Mouse (Mus musculus) liver, embryonic 12.5 days (tissue): ENCODE measurements at regions not wholly inside any gene's neighbourhood (a gene's known extent, or its start where the extent isn't known, plus 50 kb on each side); places are given as distances from the start of the nearest gene placed in this dataset.

Source experiments
- ATAC-seq: fragments of 200-750 bp; cut with Nextera tagmentation; 2 replicates; pipeline ENCODE4 v1.8.0; 2017; ENCODE audit warnings: moderate number of reproducible peaks, mild to moderate bottlenecking, moderate library complexity
- H3K27ac ChIP-seq: fragments of 300-500 bp; sonication (generic); 2 replicates; pipeline ENCODE4 v1.5.1; 2016; ENCODE audit warnings: mild to moderate bottlenecking
- H3K27me3 ChIP-seq: fragments of 300-500 bp; sonication (generic); replicated peaks from 2 replicates; pipeline ENCODE4 v1.6.1; 2016; ENCODE audit warnings: mild to moderate bottlenecking, moderate library complexity
- H3K36me3 ChIP-seq: fragments of 300-500 bp; sonication (generic); 2 replicates; pipeline ENCODE4 v1.6.1; 2016; ENCODE audit warnings: mild to moderate bottlenecking, moderate library complexity
- H3K4me1 ChIP-seq: fragments of 300-500 bp; sonication (generic); 2 replicates; pipeline ENCODE4 v1.6.1; 2016
- H3K4me2 ChIP-seq: fragments of 300-500 bp; sonication (generic); 2 replicates; pipeline ENCODE4 v1.6.1; 2016; ENCODE audit warnings: mild to moderate bottlenecking, moderate library complexity
- H3K4me3 ChIP-seq: fragments of 300-500 bp; sonication (generic); 2 replicates; pipeline ENCODE4 v1.5.1; 2016; ENCODE audit warnings: mild to moderate bottlenecking, moderate library complexity
- H3K9ac ChIP-seq: fragments of 300-500 bp; sonication (generic); 2 replicates; pipeline ENCODE4 v1.6.1; 2016; ENCODE audit warnings: mild to moderate bottlenecking, moderate library complexity
- H3K9me3 ChIP-seq: fragments of 300-500 bp; sonication (generic); replicated peaks from 2 replicates; pipeline ENCODE4 v1.6.1; 2016; ENCODE audit warnings: mild to moderate bottlenecking, moderate library complexity
- WGBS: fragments of 180-500 bp; shearing (Covaris S2); methylation state at CpG from one replicate; pipeline ENCODE4 v1.1.7; 2016; ENCODE audit not compliant: insufficient replicate concordance; 5-methylcytosine and 5-hydroxymethylcytosine counted together

DNA sequence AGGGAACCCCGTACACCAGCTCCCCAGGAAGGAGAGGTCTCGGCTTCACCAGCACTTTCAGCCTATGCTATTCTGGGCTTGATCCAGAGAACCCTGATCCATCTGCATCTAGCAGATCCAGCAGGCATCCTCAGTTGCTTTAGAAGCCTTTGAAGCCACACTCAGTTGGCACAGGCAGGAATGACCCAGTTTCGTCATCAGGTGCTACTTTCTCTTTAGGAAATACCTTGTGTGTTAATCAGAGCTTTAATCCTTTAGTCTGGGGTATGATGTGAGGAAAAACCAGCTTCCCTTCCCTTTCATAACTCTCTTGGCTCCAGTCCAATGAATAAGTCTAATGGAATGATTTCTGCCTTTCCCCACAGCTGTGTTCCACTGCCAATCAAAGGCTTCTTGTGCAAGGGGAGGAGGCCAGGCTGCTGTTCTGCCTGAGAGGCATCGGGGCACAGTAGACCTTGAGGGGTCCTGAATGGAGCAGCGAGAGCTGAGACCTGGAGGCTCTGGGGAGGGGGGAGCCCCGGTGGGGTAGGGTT, 173.3 kb upstream of the Igfbp7 start:
- Histone ChIP-seq H3K36me3 (no peaks in the 10 kb centered on the region), H3K27ac (no peak overlapping the region), H3K9me3 (0 out of 2 replicates have a peak, but pooled peaks cover 3% of the 10 kb centered on the region), H3K9ac (no peak overlapping the region), H3K4me3 (no peak overlapping the region), H3K4me1 (no peaks in the 10 kb centered on the region), H3K4me2 (no peak overlapping the region), H3K27me3 (no peaks in the 10 kb centered on the region)
- 58% methylated on average over 6 of the region's 6 CpGs for WGBS
- ATAC-seq, result no peak

DNA sequence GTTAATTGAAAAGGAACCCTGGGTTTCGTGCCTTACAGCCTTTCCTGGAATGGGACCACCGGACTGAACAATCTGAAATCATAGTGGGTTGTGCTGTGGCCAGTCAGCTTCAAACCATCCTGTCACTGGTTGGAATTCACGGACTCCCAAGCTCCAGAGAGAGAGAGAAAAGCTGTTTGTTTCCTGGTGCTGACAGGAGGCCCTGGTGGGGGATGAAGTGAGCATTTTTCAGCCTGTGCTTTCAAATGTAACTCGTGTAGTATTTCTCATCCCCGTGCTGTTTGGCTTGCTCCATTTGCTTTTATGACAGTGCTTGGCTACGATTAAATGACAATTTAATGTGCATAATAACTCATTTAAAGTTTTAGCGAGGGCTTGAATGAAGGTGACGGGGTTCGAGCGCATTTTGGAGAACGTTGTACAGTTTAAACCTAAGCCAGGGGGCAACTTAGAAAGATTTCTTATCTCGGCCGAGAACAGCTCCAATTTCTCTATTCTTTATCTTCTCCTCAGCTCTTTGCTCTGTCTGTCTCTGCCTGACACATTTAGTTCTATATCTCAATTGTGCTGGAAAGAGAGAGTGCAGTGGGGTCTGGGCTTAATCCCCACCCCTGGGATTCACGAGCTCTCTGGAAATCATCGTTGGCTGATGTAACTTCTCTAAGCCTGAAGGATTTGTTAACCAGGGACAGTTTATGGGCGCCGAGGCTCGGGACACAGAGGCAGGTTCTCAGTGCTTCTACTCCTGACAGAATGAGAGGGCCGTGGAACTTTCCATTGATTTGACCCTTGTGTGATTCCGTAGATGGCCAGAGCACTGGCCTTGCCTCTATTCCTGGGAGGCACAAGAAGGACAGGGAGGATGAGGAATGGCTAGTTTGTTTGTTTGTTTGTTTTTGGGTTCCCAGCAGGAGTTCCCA, 172.2 kb upstream of the Igfbp7 start:
- Histone ChIP-seq H3K4me1 (no peaks in the 10 kb centered on the region), H3K27me3 (no peaks in the 10 kb centered on the region), H3K4me3 (no peak overlapping the region), H3K27ac (no peak overlapping the region), H3K36me3 (no peaks in the 10 kb centered on the region), H3K4me2 (no peak overlapping the region), H3K9me3 (0 out of 2 replicates have a peak, but pooled peaks cover 3% of the 10 kb centered on the region), H3K9ac (no peak overlapping the region)
- ATAC-seq, result no peak
- WGBS, result 56% methylated on average over 20 of the region's 20 CpGs

DNA sequence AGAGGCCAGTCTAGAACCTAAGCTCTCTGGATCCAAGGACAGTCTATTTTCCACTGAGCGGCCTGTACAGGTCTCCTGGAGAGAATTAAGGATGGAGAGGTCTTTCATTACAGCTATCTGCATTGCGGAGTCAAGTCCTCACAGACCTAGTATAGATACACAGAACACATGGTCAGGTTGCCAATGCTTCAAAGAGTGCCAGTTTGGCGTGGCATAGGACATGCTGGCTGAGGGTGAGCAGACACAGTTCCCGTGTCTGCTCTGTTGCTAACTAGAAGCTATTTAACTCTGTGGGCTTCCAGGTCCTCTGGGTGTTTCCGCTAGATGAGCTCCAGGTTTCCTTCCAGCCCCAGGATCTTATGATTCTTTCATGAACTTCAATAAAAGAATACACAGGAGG, 169.0 kb upstream of the Igfbp7 start:
- 61% methylated on average over 5 of the region's 5 CpGs for whole genome bisulfite sequencing
- Histone ChIP-seq H3K36me3 (no peaks in the 10 kb centered on the region), H3K4me2 (no peak overlapping the region), H3K27ac (no peak overlapping the region), H3K9ac (no peak overlapping the region), H3K9me3 (no peaks in the 10 kb centered on the region), H3K27me3 (no peaks in the 10 kb centered on the region), H3K4me1 (no peaks in the 10 kb centered on the region), H3K4me3 (no peak overlapping the region)
- ATAC-seq, result no peak

DNA sequence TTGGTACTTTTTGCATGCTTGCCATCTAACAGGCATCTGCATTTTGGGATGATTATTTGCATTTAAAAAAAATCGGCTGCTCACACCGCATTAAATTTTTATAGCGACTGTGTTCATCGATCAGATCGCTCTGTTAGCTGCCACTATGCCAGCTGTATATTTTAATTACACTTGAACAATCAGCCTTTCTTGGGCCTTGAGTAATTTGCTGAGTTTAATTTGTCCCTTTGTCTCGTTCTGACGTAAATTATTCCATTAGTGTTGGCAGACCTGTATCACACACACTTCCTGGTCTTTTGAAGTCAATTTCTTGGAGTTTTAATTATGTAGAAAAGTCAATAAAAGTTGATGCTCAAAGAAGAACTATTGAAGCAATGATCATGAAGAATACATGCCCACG, 167.9 kb upstream of the Igfbp7 start:
- Histone ChIP-seq H3K4me1 (no peaks in the 10 kb centered on the region), H3K4me2 (no peak overlapping the region), H3K9ac (no peak overlapping the region), H3K36me3 (no peaks in the 10 kb centered on the region), H3K27ac (no peak overlapping the region), H3K27me3 (no peaks in the 10 kb centered on the region), H3K4me3 (no peak overlapping the region), H3K9me3 (no peaks in the 10 kb centered on the region)
- ATAC-seq, result no peak
- 70% methylated on average over 8 of the region's 8 CpGs for WGBS

DNA sequence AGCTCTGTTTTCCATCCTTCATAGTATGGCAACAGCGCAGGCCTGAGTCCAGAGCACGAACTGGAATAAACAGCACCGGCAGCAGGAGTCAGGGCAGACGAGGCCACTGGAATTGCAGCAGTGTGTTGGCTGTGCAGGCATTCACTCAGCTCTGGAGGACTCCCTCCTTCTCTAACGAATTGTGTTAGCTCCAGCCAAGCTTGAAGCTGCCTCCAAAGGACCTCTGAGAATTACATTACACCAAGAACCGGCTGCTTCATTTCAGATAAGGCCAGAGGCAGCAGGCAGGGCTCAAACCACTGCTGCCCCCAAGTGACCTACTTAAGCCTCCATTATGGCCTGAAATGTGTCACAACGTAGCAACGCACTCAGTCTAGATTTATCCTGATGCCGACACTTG, 162.5 kb upstream of the Igfbp7 start:
- H3K9ac ChIP-seq, result no peak overlapping the region
- H3K4me3 ChIP-seq, result no peak overlapping the region
- 63% methylated on average over 9 of the region's 9 CpGs for WGBS
- no peaks in the 10 kb centered on the region for H3K36me3 ChIP-seq
- H3K27me3 ChIP-seq, result no peaks in the 10 kb centered on the region
- no peak overlapping the region for H3K4me2 ChIP-seq
- no peak for ATAC-seq
- no peak overlapping the region for H3K27ac ChIP-seq
- H3K9me3 ChIP-seq, result no peaks in the 10 kb centered on the region
- H3K4me1 ChIP-seq, result no peaks in the 10 kb centered on the region

DNA sequence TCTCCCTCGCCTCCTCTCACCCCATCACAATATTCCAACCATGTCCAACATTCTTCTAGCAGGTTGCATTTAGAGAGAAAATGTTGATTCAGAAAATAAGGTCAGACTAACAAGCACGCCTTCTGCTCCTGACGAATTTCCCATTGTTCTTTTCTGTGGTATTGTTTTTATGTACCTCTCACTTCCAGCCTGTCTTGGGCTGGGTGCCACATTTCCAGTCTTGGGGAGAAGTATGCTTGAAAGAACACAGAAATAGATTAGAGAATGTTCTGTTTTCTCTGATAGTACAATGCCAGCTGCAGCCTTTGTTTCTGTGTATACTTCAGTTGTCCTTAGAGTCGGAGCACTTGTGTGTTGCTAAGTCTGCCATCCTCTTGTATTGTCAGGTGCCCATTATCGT, 160.3 kb upstream of the Igfbp7 start:
- Histone ChIP-seq H3K9me3 (no peaks in the 10 kb centered on the region), H3K36me3 (no peaks in the 10 kb centered on the region), H3K27ac (no peak overlapping the region), H3K4me1 (no peaks in the 10 kb centered on the region), H3K4me3 (no peak overlapping the region), H3K9ac (no peak overlapping the region), H3K4me2 (no peak overlapping the region), H3K27me3 (no peaks in the 10 kb centered on the region)
- WGBS, result 66% methylated on average over 5 of the region's 5 CpGs
- no peak for ATAC-seq

DNA sequence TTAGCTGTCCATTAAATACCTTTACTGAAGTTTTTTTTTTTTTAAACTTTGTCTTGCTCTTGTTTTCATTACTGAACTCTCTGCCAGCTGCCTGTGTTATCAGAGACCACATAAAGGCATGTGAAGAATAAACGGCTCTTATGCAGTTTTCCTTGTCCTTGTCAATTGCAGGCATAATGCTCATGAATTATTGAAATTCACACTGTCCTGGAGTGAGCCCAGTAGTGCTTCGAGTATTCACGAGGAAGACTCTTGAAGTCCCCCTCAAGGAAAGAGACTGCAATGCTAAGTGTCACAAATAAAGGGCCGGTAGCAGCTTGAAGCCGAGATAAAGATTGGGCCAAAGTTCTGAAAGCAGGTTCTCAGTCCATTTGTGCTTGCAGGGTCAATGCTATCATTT, 144.7 kb upstream of the Igfbp7 start:
- no peak overlapping the region for H3K27ac ChIP-seq
- ATAC-seq, result no peak
- H3K36me3 ChIP-seq, result no peaks in the 10 kb centered on the region
- no peaks in the 10 kb centered on the region for H3K4me1 ChIP-seq
- WGBS, result 66% methylated on average over 5 of the region's 5 CpGs
- H3K27me3 ChIP-seq, result no peaks in the 10 kb centered on the region
- H3K4me3 ChIP-seq, result no peak overlapping the region
- H3K9me3 ChIP-seq, result peaks cover 7% of the 10 kb centered on the region; the same call in 1 of the 2 replicates
- H3K9ac ChIP-seq, result no peak overlapping the region
- no peak overlapping the region for H3K4me2 ChIP-seq

DNA sequence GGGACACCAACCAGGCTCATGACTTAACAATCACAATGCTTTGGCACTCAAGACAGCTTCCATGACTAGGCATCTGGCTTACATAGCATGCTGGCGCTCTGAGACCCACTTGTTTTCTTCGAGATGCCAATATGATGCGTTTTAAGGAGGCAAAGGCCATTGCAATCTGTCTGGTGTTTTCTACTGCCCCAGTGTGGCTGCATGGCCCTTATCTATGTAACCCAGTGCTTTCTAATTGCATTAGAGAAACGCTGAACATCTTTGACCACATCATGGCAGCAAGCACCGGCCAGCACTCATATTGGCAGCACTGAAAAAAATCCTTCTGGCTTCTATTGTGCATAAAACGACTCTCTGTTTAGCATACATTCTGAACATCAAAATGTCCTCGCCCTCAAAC, 144.2 kb upstream of the Igfbp7 start:
- Histone ChIP-seq H3K9ac (no peak overlapping the region), H3K9me3 (peaks cover 4% of the 10 kb centered on the region; the same call in 1 of the 2 replicates), H3K27ac (no peak overlapping the region), H3K4me1 (no peaks in the 10 kb centered on the region), H3K4me3 (no peak overlapping the region), H3K36me3 (no peaks in the 10 kb centered on the region), H3K4me2 (no peak overlapping the region), H3K27me3 (no peaks in the 10 kb centered on the region)
- ATAC-seq, result no peak
- 72% methylated on average over 7 of the region's 7 CpGs for WGBS

DNA sequence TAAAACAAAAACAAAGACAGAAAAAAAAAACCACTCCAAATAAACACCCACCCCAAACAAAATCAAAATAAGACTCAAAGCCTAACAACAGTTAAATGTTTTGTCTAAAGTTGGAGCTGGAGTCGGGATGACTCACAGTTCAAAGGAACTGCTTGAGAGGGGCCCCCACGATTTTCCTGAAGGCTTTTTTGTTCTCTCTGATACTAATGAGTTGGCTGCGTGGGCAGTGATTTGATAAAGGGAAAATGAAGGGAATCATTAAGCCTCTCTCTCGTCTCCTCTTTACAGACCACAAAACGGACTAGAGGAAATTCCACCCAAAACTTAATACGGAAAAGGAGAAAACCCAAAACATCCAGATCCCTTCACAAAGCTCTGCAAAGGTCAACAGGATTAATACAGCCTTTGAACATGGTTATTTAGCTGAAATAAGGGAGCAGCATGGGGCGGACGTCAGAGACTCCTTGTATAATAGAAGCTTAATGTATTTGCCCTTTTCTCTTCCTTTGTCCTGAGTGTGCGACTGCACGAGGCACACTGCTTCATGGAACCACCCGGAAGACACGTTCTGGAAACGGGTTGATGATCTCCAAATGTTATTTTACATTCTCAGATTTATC, 138.3 kb upstream of the Igfbp7 start:
- Histone ChIP-seq H3K4me2 (no peak overlapping the region), H3K9me3 (no peaks in the 10 kb centered on the region), H3K36me3 (no peaks in the 10 kb centered on the region), H3K9ac (no peak overlapping the region), H3K27ac (no peak overlapping the region), H3K4me3 (no peak overlapping the region), H3K4me1 (no peaks in the 10 kb centered on the region), H3K27me3 (no peaks in the 10 kb centered on the region)
- no peak for ATAC-seq
- WGBS, result 59% methylated on average over 13 of the region's 13 CpGs

DNA sequence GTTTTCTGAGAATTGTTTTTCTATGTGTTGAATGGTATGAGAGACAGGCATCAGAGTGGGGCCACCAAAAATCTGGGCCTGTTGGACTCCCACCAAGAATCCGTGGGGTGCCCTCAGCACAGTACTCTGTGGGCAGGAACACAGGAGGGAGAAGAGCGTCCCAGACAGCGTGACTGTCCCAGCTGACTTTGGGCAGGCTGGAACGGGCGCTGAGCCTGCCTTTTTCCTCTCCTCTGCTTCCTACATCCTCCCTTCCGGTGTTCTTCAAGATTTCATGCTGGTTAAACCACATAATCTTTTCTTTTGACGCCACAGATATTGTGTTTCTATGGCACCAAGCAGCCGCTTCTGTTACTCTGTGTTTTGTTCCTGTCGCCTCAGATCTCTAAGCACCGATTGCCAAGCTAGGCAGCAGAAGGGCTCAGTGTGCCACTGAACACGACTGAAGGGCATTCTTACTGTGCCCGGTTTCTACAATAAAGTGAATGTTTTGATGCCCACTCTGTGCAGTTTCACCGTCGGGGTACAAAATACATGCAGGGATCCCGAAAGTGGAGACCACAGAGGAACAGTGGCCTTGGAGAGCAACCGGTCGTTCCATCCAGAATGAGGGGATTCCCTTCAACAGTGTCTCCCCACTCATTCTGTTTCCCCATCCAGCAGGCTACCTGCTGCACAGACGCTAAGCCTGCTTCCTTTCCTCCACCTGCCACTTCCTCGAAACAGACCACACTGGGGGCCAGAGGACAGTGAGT, 124.6 kb upstream of the Igfbp7 start:
- no peak overlapping the region for H3K27ac ChIP-seq
- no peak overlapping the region for H3K9ac ChIP-seq
- H3K4me1 ChIP-seq, result no peaks in the 10 kb centered on the region
- H3K9me3 ChIP-seq, result no peaks in the 10 kb centered on the region
- no peaks in the 10 kb centered on the region for H3K36me3 ChIP-seq
- WGBS, result 67% methylated on average over 19 of the region's 19 CpGs
- H3K27me3 ChIP-seq, result no peaks in the 10 kb centered on the region
- no peak for ATAC-seq
- no peak overlapping the region for H3K4me2 ChIP-seq
- no peak overlapping the region for H3K4me3 ChIP-seq

DNA sequence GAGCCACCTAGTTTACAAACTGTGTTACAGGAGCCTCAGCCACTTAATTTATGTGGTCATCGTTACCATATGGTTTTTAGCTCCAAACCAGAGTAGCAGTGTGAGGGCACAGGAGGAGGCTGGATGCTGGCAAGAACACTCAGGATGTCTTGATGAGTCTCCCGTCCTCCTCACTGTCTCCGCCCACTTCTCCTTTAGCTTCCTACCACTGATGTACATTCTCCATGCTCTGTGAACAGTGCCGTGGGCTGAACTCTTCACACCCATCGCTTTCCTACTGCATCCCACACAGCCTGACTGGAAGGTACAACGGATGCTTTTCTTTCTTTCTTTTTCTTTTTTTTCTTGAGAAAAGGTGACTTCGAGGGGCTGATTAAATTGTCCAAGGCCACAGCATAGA, 122.5 kb upstream of the Igfbp7 start:
- H3K27me3 ChIP-seq, result no peaks in the 10 kb centered on the region
- H3K9me3 ChIP-seq, result no peaks in the 10 kb centered on the region
- H3K9ac ChIP-seq, result no peak overlapping the region
- WGBS, result 63% methylated on average over 7 of the region's 7 CpGs
- H3K27ac ChIP-seq, result no peak overlapping the region
- no peaks in the 10 kb centered on the region for H3K36me3 ChIP-seq
- H3K4me2 ChIP-seq, result no peak overlapping the region
- no peaks in the 10 kb centered on the region for H3K4me1 ChIP-seq
- ATAC-seq, result no peak
- no peak overlapping the region for H3K4me3 ChIP-seq

DNA sequence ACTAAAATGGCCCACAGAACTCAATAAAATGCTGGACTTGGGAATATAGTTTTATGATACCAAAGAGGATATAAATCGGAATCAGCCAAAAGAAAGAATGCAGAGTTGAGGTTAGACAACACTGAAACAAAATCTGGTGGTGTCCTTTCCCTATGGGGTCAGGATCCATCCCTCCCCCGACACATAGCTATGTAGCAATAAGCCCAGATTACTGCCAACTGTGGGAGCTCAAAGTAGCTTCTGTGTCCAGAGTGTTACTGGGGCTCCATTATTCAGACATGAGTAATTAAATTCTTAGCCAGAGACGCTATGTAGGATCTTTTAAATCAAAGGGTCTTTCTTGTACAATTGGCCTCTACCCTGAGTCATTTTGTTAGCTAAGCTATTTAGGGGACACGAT, 109.4 kb upstream of the Igfbp7 start:
- Histone ChIP-seq H3K9me3 (no peaks in the 10 kb centered on the region), H3K27ac (no peak overlapping the region), H3K4me1 (no peaks in the 10 kb centered on the region), H3K4me3 (no peak overlapping the region), H3K27me3 (no peaks in the 10 kb centered on the region), H3K4me2 (no peak overlapping the region), H3K9ac (no peak overlapping the region), H3K36me3 (no peaks in the 10 kb centered on the region)
- ATAC-seq, result no peak
- WGBS, result 74% methylated on average over 4 of the region's 4 CpGs
